Mouse (Mus musculus): Measurements from ENCODE around the gene Trak1.

Gene Trak1

DNA sequence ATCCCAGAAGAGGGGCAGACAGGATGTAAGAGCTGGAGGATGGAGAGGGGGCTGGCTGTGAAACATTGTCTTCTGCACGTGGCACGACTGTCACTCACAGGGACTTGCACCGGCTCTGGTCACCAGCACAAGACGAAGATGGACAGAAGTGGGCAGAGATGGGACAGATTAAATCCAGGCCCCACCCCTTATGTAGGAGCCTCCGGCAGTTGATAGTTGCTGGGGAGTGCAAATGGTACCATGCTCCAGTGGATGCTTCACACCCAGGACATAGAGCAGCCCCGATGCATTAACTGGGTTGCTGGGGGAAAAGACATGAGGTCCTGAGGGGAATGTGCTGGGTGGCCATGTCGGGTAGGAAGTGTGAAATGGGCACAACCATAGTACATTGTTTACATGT lies 2.1 kb upstream of the Trak1 start:
- no peak for DNase-seq

DNA sequence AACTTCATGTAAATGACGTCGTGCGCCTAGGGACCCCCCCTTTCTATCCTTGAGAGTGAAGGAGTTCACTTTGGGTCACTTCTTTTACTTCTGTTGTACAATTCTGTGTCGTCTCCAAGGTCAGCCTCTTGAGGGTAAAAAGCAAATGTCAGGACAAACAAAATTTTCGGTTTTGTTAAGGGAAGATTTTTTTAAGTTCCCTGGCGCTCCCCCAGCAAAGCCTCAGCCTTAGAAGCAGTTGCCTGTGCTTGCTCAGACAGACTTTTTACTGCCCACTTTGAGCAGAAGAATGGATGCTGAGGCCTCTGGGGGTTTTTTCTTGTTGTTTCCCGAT lies 730 bp downstream of the Trak1 start:
- DNase-seq = no peak

DNA sequence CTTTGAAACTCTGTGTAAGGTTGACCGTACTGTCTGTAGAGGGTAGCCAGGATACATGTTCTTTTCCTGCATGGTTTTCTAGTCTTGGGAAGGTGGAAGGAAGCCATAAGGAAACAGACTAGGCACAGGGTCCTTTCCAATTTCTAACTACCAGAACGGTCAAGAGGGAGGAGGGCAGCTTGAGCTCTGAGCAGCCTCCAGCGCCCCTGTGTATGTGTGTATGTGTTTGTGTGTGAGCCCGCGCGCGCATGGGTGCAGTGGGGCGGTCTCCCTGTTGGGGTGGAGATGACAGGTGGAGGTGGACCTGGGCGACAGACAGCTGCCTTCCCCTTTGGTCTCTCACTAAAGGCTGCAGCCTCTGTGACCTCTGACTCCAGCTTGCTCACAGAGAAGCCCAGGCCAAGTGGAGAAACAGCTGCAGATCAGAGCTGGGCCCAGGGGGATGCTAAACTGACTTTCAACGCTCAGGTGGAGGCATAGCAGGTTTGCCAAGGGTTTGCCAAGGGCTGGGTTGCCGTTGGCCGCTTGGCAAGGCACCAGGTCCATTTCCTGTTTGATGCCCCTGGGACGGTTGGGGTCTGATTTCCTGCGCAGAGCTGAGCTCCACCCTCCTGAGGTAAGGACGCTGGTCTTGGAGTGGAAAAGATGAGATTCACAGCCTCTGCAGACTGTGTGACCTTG lies 1.2 kb downstream of the Trak1 start:
- DNase-seq = no peak

DNA sequence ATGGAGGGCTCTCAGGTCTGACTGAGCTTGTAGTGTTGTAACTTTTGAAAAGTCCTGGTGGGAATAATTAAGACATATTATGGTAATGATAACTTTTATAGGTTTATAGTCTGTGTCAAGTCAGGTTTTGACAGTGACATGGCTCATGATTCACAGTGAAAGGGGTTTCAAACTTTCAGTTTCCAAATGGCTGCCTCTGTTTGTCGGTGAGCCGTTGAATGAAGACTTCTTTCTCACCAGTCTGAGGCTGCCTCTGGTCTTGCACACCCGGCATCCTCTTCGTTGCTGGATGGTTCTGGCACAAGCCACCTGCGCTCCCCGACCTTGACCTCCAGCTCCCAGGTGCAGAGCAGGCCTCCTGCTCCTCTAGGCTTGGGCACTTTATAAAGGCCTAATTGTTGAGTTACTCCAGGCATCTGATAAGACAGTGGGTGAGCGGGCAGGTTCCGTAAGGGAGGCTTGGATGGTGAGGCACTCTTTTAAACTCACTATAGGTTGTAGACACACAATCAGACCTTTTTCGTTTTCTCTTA lies 2.0 kb downstream of the Trak1 start:
- no peak for DNase-seq

DNA sequence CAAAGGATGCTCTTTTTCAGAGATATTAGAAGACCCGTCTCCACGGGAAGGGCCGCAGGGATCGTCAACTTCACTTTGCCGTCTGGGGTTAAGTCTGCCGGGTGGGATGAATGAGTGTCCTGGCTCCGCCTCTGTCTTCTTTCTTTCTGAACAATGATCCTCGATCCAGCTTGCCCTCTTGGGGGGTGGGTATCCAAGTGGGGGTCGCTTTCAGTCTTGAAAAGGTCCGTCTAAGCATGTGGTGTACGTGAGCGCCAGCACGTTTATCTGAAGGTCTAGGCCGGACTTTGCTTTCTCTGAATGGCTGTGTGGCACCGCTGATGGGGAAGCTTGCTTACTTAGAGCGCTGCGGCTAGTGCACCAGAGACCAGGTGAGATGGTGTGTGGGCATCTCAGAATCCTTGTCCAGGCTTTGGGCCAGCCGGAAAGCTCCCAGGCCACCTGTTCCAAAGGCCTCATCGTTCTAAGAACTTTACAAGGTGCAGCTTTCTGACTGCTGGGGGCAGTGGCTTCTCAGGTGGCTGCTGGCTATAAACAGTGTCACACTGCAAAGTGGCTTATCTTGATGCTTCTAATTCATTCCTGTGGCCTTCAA lies 2.8 kb downstream of the Trak1 start:
- no peak for DNase-seq

DNA sequence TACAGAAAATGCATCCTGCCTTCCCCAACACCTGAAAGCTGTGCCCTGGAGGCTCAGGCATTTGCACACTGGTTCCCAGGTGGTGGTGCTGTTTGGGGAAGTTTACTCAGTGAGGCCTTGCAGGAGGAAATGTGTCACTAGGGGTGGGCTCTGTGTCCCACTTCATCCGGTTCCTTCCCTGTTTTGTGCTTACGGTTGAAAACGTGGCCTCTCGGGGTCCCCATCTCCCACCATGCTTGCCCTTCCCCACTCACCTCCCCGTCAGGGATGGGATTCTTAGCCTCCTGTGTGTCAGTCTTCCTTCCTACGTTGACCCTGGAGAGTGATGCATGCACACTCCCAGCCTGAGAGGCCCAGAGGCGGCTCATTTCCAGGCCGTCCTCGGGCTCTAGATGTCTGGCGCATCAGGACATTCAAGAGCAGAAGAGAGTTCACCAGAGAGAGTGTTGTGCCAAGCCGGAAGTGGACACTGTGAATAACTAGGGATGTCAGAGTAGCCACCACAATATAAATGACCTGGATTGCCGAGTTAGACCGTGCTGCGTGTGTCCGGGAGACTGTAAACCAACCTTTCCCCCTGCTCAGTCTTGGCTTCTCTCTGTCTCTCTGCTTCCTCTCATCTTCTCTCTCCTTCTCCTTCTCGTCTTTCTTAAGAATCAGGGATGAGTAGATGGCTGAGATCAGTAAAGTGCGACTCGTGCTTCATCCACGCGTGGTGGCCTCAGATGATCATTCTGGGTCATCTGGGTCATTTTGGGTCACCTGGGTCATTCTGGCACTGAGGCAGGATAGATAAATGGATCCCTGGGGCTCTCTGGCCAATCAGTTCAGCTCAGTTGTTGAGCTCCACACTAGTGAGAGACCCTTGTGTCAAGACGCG lies 4.0 kb downstream of the Trak1 start:
- DNase-seq = no peak

DNA sequence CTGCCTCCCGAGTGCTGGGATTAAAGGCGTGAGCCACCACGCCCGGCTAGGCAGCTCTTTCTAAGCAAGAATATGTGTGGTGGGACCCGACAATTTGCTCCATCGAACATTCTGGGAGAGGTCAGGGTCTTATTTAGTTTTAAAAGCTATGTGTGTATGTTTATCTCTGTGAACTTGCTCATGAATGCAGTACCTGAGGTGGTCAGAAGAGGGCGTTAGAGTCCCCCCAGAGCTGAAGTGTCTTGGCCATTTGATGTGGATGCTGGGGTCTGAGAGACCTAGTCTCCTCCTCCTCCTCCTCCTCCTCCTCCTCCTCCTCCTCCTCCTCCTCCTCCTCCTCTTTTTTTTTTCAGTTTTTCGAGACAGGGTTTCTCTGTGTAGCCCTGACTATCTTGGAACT lies 5.2 kb downstream of the Trak1 start:
- no peak for DNase-seq

DNA sequence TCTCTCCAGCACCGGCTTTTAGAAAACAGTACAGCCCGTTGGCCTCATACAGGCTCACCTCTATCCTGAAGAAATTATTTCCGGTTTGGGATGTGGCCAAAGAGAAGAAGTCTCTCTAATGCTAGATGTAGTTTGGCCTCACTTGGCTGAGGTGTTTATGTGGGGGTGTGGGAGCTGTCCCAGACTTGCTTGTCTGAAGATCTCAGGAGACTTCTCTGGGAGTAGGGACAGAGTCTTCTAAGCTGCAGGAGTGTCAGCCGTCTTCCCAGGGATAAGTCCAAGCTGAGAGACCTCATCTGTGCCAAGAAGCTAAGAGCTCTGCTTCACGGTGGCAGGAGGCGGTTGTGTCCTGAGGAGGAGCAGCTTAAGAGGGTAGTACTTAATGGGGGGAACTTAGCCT lies 5.8 kb downstream of the Trak1 start:
- no peak for DNase-seq

DNA sequence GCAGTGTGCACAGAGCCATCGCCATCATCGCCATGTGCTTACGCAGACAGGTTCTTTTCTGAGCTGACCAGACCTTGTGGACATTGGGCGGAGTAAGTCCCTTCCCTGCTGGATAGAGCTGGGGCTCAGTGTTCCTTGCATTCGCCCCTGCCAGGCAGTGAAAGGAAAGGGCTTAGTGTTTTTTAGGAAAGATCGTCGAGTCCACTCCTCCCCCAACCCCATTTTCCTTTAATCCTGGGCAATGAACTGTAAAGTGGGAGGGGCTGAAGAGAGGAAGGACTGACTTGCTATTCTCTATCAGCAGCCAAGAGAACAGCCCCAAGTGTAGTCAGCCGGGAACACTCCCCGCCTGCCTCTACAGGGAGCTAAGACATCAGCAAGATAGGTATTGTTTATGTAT lies 6.4 kb downstream of the Trak1 start:
- no peak for DNase-seq

DNA sequence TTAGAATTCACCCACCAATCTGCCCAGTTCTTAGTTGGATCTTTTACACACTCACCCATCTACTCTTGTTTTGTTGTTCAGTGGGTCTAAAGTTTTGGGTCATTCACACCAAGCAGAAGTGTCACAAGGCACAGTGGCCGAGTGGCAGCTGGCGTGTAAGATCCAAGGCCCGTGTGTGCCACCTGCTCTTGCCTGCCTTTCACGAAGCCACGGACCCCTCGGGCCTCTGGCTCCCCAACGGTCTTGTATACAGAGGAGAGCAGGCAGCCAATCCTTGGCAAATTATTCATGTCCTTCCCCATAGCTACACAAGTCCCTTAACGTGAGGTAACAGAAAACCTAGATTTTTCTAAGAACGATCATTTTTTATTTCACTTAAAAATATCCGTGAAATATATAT lies 7.2 kb downstream of the Trak1 start:
- DNase-seq = no peak

DNA sequence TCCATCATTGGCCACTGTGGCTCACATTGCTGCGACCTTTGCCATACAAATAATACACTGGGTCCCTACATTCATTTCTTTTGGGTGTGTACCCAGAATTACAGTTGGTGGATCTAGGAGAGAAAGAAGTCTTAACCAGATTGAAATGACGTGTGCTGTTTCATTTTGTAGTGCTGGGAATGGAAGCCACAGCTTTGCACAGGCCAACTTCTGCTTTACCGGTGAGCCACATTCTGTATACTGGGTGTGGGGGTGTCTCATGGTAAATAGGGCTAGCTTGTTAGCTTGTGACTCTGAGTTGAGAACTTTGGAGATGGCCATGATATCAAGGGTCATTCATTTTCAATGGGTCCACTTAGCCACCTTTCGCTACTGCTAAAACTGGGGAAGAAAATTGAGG lies 8.2 kb downstream of the Trak1 start:
- no peak for DNase-seq

DNA sequence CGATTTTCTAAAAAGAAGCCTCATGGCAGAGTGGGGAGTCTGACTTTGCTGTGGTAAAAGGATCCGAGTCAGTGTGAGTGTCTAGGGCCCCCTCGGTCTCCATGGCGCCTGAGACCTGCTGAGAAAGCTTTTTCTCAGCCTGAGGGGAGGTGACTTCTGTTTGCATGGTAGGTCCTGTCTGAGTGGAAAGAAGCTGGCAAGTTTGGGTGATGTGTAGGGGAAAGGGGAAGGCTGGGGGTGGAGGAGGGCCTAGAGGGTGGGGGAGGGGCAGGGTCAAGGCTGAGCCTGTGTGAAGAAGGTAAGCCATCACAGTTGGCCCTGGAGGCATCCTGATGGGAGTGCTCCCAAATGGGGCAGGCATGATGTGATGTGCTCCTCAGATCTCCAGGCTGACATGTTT lies 12.0 kb downstream of the Trak1 start:
- no peak for DNase-seq

DNA sequence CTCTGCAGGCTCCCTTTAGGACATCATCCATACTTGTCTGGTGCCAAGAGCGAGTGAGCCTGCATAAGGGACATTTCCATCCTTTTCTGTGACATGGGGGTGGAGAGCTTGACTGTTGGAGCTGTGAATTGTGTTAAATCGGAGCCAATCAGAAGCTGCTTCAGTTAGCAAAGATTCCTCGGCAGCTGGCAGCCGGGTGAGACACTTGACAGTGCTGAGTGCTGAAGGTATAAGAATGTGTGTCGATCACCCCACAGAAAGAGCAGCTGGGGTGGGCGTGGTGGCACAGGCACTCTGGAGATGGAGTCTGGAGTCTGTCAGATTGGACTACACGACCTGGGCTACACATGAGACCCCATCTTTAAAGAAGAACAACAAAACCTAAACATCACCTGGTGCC lies 13.2 kb downstream of the Trak1 start:
- DNase-seq = no peak

DNA sequence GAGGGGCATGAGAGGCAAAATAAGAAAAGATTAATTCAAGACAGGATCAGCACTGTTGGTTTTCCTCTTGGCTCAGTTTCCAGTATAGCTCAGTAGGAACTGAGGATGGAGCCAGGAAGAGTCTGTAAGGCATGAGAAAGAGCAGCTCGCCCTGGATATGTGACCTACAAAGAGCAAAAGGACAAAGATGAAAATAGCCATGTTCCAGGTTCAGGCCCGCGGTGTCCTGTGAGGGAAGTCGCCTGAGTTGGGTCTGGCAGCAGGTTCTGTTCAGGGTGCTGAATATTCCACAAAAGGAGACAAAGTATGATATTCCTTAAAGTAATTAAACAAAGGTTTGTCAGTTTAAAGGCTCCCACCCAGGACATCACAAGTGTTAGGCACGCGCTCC lies 14.5 kb downstream of the Trak1 start:
- no peak for DNase-seq

DNA sequence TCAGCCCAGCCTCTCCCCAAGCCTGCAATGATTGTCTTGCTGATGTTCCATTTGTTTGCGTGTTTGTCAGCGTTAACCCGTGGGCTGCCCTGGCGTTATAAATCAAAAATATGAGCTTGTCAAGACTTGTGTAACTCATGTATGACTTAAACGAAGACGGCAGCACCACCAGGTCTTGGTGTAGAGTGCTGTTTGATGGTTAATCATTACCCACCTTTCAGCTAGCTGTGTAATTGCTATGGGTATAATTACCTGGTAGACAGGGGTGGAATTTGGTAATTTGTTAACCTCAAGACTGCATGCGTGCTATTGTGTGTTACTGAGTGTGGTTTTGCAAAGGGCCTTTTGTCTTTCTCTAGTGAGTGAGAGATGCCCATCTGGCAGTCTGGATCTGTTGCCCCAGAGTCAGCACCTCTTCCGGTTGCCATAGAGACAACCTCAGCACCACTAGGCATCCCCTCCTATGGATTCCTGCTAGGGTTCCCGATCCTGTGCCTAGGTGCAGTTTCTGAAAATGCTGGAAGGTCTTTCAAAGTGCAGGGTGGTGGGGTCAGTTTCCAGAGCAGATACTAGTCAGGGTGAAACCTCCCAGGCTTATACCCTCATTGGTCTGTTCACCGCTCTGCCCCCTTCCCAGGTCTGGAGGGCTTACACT lies 15.1 kb downstream of the Trak1 start:
- no peak for DNase-seq

DNA sequence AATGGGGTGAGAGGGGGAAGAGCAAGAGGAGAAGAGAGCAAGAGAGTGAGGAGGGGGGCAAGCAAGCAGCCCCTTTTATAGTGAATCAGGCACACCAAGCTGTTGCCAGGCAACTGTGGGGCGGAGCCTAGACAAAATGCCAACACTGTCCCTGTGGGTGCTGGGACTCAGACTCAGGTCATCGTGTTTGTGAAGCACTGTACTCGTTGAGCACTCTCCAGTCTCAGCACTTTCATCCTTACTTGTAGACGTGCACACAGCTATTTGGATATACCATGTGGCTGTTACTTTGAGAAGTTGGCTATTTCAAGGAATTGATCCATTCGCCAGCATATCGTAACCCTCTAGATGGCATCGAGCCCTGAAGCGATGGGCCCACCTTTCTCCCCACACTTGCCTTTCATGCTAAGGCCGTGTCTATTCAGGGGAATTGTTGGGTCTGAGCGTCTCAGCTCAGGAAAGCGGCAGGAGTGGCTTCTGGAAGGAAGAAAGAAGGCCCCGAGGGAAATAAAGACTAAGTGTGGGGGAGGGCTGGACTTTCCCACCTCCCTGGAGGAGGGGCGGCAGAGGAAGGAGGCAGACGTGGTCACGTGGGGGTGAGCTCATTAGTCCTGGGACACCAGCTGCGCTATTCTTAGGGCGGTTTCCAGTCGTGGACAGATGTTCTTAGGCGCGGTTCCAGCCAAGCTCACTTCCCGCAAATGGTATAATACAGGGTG lies 16.5 kb downstream of the Trak1 start:
- DNase-seq = peak; percentile 73

DNA sequence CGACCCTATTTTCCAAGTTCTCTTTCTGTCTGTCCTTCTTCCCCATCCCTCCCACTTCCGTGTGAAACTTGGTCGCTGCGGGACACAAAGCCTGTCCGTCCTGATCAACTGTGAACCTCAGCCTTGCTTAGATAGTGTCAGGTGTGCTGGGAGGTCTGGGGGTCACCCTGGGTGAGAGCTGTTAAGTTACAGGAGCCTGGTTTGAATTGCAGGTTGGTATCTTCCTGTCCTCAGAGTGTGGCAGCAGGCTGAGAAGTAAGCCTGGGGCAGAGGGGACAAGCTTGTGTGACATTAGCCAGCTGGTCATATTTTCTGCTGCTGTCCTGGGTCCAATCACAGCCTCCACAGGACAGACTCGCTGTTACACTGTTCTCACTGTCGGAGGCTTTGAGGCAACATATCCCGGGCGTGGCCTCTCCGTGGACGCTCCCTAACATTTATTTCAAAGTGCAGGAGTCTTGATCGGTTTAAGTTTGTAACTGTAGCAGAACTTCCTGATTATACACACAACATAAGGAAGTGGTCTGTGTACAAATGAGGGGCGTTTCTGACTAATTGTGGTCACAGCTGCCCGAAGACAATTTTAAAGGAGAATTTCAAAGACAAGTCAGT lies 17.3 kb downstream of the Trak1 start:
- DNase-seq = no peak

DNA sequence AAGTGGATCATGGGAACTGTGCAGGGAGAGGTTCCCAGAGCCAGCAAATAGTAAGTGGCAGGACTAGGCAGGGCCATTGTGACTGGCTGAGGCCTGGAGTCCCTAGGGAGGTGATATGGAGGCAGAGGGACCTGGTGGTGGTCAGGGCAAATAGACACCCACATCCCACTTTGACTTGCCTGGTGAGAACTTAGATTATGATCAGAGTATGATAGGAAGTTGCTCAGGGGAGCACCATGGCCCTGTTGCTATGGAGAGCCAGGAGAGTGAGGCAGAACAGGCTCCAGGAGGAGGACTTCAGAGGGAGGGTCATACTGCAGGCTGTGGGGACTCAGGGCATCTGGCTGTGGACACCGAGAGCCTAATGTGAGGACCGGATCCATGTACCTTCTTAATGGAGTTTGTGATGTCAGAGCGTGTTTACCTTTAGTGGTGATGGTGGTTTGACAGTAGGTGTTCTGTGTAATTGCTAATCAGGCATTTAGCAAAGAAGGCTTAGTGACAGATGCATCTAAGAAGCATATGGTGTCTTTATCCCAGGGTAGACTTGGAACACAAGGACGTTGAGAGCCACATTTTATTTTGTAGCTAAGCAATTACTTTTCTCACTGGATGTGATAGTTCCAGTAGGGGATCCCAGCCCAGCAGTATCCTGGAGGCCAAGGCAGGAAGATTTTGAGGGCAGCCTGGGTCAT lies 18.7 kb downstream of the Trak1 start:
- no peak for DNase-seq

DNA sequence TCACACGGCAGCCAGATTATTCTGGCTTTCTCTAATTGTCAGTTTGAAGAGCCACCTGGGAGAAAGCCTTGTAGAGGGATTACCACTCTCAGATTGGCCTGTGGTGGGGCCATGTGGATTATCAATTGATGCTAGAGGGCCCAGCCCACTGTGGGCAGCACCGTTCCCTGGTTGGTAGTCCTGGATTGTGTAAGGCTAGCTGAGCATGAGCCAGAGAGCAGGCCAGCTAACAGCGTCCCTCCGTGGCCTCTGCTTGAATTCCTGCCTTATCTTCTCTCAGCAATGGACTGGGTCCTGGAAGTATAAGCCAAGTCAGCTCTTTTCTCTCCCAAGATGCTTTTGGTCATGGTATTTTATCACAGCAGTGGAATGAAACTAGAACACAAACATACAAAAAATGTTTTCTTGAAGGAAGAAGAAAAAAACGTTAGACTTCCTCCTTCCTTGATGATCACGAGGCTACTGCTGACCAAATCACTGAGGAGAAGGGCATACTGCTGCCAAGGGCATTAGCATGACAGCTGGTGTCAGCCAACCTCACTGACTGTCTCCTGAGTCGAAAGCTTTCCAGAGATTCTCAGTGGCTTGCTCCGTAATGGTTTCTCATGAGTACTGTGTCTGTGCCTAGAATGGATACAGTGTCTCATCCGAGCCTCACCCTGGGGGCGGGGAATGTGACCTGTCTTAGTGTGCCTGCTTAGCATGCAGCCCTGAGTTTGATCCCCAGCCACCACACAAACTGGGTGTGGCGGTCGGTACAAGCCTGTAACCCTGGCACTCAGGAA lies 19.5 kb downstream of the Trak1 start:
- no peak for DNase-seq

DNA sequence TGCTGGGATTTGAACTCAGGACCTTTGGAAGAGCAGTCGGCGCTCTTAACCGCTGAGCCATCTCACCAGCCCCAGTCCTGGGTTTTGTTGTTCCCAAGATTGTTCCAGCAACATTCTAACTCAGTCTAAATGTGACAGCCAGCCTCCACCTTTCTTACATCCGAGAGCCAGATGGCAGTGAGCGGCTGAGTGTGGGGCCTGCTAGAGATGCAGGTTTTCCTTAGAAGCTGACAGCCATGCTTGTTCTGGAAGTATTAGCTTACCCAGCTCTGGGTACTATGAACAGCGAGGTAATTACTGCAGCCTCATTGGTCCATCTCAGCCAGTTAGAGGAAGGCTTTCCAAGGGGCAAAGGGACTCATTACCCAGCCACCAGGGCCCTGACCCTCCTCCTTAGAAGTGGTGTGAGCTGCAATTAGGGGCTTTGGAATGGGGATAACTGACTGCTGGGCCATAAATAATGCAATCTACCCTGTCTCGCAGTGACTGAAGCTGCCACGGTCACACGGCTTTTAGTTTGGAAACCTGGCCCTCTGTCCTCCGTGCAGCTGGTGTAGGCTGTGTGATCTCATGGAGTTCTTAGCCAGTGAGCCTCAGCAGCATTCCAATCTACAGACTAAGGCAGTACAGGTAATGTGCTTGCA lies 22.1 kb downstream of the Trak1 start:
- no peak for DNase-seq

Data from liver (tissue).